Mouse (Mus musculus): ENCODE measurements around the gene Nectin4. TPM values are rescaled to one million over a fixed set of nuclear protein-coding genes. Genes with fewer than 3 reads are reported as not detected.

Nectin4 gene
- polyA plus RNA-seq, 1 experiment = 0.06 TPM

GRCm38 (mm10) chr1:171343922-171344677 lies 25.8 kb upstream of the Nectin4 start:
- Histone ChIP-seq H3K36me3 (ENCODE audit: control insufficient read depth, insufficient read depth) (peaks cover 36% of the 10 kb centered on the region), H3ac (ENCODE audit: control insufficient read depth, insufficient read length, low read depth) (no peak overlapping the region), H3K4me3 (ENCODE audit: insufficient read depth, poor library complexity, severe bottlenecking) (no peak overlapping the region), H3K27me3 (ENCODE audit: control insufficient read depth, insufficient read depth, insufficient read length) (no peaks in the 10 kb centered on the region), H3K79me2 (ENCODE audit: control insufficient read depth, insufficient read depth) (peaks cover 49% of the 10 kb centered on the region), H3K79me3 (ENCODE audit: low read depth) (peaks cover 35% of the 10 kb centered on the region)
- TF ChIP-seq MAX (IDR thresholded peaks at IDR 0.05) (no peak), USF1 (IDR thresholded peaks at IDR 0.05; ENCODE audit: low read depth) (no peak), FOSL1 (IDR thresholded peaks at IDR 0.05; ENCODE audit: insufficient read depth, low read length, poor library complexity, severe bottlenecking) (no peak), MYOD1 (IDR thresholded peaks at IDR 0.05; ENCODE audit: control insufficient read depth, insufficient read length, low read depth) (no peak), CEBPB (IDR thresholded peaks at IDR 0.05; ENCODE audit: low read depth) (no peak), MYOG (IDR thresholded peaks at IDR 0.05; ENCODE audit: control insufficient read depth, extremely low read depth, insufficient read length) (no peak), CTCF (IDR thresholded peaks at IDR 0.05; ENCODE audit: control insufficient read depth, insufficient read depth, insufficient read length) (no peak)

DNA sequence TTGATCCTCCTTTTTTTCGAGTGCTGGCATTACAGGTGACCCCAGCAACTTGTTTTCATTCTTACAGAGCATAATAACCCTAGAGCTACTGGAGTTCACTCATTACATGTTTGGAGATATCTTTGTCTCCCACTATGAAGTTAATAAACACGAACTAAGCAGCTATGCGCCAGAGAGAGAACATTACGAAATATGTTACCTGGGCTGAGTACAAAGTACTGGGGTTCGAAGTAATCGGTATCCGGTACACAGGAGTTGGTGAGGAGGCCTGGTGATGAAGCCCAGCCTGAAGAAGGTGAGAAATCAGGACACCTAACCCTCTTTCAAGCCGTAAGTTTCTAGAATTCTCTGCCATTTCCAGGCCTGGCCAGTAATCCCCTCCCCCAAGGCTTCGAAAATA lies 25.2 kb upstream of the Nectin4 start:
- Histone ChIP-seq H3K79me3 (ENCODE audit: low read depth) (peaks cover 40% of the 10 kb centered on the region), H3K79me2 (ENCODE audit: control insufficient read depth, insufficient read depth) (peaks cover 56% of the 10 kb centered on the region), H3ac (ENCODE audit: control insufficient read depth, insufficient read length, low read depth) (peak overlapping the region; percentile 18), H3K4me3 (ENCODE audit: insufficient read depth, poor library complexity, severe bottlenecking) (peak overlapping the region; percentile 100), H3K27me3 (ENCODE audit: control insufficient read depth, insufficient read depth, insufficient read length) (no peaks in the 10 kb centered on the region), H3K36me3 (ENCODE audit: control insufficient read depth, insufficient read depth) (peaks cover 30% of the 10 kb centered on the region)
- no peak for TF ChIP-seq USF1 (IDR thresholded peaks at IDR 0.05; ENCODE audit: low read depth)
- TF ChIP-seq MYOD1 (IDR thresholded peaks at IDR 0.05; ENCODE audit: control insufficient read depth, insufficient read length, low read depth) = no peak
- TF ChIP-seq FOSL1 (IDR thresholded peaks at IDR 0.05; ENCODE audit: insufficient read depth, low read length, poor library complexity, severe bottlenecking) = no peak
- TF ChIP-seq CTCF (IDR thresholded peaks at IDR 0.05; ENCODE audit: control insufficient read depth, insufficient read depth, insufficient read length) = no peak
- no peak for TF ChIP-seq MAX (IDR thresholded peaks at IDR 0.05)
- TF ChIP-seq MYOG (IDR thresholded peaks at IDR 0.05; ENCODE audit: control insufficient read depth, extremely low read depth, insufficient read length) = no peak
- no peak for TF ChIP-seq CEBPB (IDR thresholded peaks at IDR 0.05; ENCODE audit: low read depth)

DNA sequence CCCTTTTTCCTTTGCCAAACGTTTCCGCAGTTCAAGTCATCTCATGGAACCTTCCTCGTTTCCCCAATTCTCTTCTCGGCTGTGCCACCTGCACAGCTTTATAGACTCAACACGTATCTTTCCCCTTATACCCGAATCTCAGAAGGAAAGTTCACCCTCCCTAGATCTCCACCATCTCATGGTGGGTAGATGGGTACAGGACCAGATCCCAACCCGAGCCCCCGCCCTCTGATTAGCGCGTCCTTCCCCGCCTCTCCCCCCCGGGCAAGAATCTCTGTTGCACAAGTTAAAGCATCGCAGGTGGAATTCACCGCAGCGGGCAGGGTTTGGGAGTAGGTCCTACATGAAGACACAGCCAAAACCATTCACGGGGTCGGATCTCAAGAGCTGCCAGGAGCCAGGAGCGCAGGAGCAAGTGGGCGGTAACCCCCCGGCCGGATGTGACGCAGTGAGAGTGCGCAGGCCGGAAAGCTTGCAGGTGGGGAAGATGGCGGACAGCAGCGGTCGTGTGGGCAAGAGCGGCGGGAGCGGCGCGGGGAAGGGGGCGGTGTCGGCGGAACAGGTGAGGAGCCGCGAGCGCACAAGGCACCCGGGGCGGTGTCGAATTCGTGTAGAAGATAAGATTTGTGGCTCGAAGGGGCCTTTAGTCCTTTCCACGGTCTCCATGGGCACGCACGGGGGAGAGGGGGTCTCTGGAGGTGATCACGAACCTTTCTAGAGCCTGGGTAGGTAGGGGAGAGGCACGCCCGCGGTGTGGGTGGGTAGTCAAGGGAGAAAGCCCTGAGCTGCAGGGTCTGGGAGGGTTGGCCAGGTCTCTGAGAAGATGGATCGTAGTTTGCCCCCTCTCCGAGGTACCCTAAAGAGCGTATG lies 24.4 kb upstream of the Nectin4 start, which contains the start of the genes Nit1 and Pfdn2:
TSS of gene Nit1 (minus strand) at position 422 of the 870 bp plus-strand sequence.
TSS of gene Pfdn2 (plus strand) at position 446 of the 870 bp plus-strand sequence.
- H3ac ChIP-seq (ENCODE audit: control insufficient read depth, insufficient read length, low read depth) = peak within 1 kb of the TSS; percentile 81
- peak within 1 kb of the TSS; percentile 100 for H3K4me3 ChIP-seq (ENCODE audit: insufficient read depth, poor library complexity, severe bottlenecking)
- H3K79me3 ChIP-seq (ENCODE audit: low read depth) = peaks cover 47% of the 10 kb centered on the region
- no peak for TF ChIP-seq CTCF (IDR thresholded peaks at IDR 0.05; ENCODE audit: control insufficient read depth, insufficient read depth, insufficient read length)
- no peak for TF ChIP-seq MAX (IDR thresholded peaks at IDR 0.05)
- no peak for TF ChIP-seq CEBPB (IDR thresholded peaks at IDR 0.05; ENCODE audit: low read depth)
- no peak for TF ChIP-seq FOSL1 (IDR thresholded peaks at IDR 0.05; ENCODE audit: insufficient read depth, low read length, poor library complexity, severe bottlenecking)
- no peak for TF ChIP-seq USF1 (IDR thresholded peaks at IDR 0.05; ENCODE audit: low read depth)
- TF ChIP-seq MYOD1 (IDR thresholded peaks at IDR 0.05; ENCODE audit: control insufficient read depth, insufficient read length, low read depth) = no peak
- no peak for TF ChIP-seq MYOG (IDR thresholded peaks at IDR 0.05; ENCODE audit: control insufficient read depth, extremely low read depth, insufficient read length)
- peaks cover 23% of the 10 kb centered on the region for H3K36me3 ChIP-seq (ENCODE audit: control insufficient read depth, insufficient read depth)
- H3K79me2 ChIP-seq (ENCODE audit: control insufficient read depth, insufficient read depth) = peaks cover 63% of the 10 kb centered on the region
- H3K27me3 ChIP-seq (ENCODE audit: control insufficient read depth, insufficient read depth, insufficient read length) = no peaks in the 10 kb centered on the region

DNA sequence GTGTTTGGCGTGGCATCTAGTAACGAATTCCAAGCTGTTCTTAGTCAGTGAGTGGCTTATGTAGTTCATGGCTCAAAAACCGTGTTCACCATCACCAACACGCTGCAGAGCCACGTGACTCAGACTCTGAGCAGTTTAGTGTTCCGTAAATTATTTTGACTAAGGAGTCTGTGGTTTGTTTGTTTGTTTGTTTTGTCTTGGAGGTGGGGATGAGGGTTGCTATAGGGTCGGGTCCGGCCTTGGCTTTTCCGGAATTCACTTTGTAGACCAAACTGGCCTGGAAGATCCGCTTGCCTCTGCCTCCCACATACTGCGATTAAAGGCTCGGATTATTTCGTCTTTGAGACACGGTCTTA lies 23.8 kb upstream of the Nectin4 start:
- peaks cover 17% of the 10 kb centered on the region for H3K36me3 ChIP-seq (ENCODE audit: control insufficient read depth, insufficient read depth)
- peak; percentile 83 for TF ChIP-seq USF1 (IDR thresholded peaks at IDR 0.05; ENCODE audit: low read depth)
- no peak for TF ChIP-seq CEBPB (IDR thresholded peaks at IDR 0.05; ENCODE audit: low read depth)
- TF ChIP-seq MYOG (IDR thresholded peaks at IDR 0.05; ENCODE audit: control insufficient read depth, extremely low read depth, insufficient read length) = no peak
- no peak for TF ChIP-seq FOSL1 (IDR thresholded peaks at IDR 0.05; ENCODE audit: insufficient read depth, low read length, poor library complexity, severe bottlenecking)
- TF ChIP-seq CTCF (IDR thresholded peaks at IDR 0.05; ENCODE audit: control insufficient read depth, insufficient read depth, insufficient read length) = no peak
- peaks cover 69% of the 10 kb centered on the region for H3K79me2 ChIP-seq (ENCODE audit: control insufficient read depth, insufficient read depth)
- peaks cover 53% of the 10 kb centered on the region for H3K79me3 ChIP-seq (ENCODE audit: low read depth)
- peak overlapping the region; percentile 81 for H3ac ChIP-seq (ENCODE audit: control insufficient read depth, insufficient read length, low read depth)
- peak overlapping the region; percentile 100 for H3K4me3 ChIP-seq (ENCODE audit: insufficient read depth, poor library complexity, severe bottlenecking)
- no peaks in the 10 kb centered on the region for H3K27me3 ChIP-seq (ENCODE audit: control insufficient read depth, insufficient read depth, insufficient read length)

DNA sequence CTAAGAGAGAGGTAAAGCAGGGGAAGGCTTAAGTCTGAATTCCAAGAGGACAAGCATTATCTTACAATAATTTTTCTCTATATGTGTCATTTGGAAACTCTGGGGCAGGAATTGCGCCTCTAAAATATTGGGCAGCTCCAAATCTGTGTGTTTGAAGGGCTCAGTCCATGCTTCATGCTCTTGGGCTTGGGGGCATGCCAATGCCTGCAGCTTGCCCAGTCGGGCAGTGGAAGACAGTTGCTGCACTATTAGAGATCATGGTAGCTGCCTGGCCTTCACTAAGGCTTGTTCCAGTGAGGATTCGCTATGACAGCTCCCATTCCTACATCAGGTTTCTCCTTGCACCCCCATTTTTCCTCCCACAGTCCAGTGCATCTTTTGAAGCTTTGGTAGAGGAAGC lies 21.2 kb upstream of the Nectin4 start:
- no peaks in the 10 kb centered on the region for H3K27me3 ChIP-seq (ENCODE audit: control insufficient read depth, insufficient read depth, insufficient read length)
- H3ac ChIP-seq (ENCODE audit: control insufficient read depth, insufficient read length, low read depth) = no peak overlapping the region
- peaks cover 77% of the 10 kb centered on the region for H3K79me3 ChIP-seq (ENCODE audit: low read depth)
- TF ChIP-seq CEBPB (IDR thresholded peaks at IDR 0.05; ENCODE audit: low read depth) (no peak), MYOG (IDR thresholded peaks at IDR 0.05; ENCODE audit: control insufficient read depth, extremely low read depth, insufficient read length) (no peak), FOSL1 (IDR thresholded peaks at IDR 0.05; ENCODE audit: insufficient read depth, low read length, poor library complexity, severe bottlenecking) (no peak), MYOD1 (IDR thresholded peaks at IDR 0.05; ENCODE audit: control insufficient read depth, insufficient read length, low read depth) (no peak), CTCF (IDR thresholded peaks at IDR 0.05; ENCODE audit: control insufficient read depth, insufficient read depth, insufficient read length) (no peak)
- H3K79me2 ChIP-seq (ENCODE audit: control insufficient read depth, insufficient read depth) = peaks cover 95% of the 10 kb centered on the region
- H3K4me3 ChIP-seq (ENCODE audit: insufficient read depth, poor library complexity, severe bottlenecking) = no peak overlapping the region
- no peaks in the 10 kb centered on the region for H3K36me3 ChIP-seq (ENCODE audit: control insufficient read depth, insufficient read depth)

Data from C2C12 (cell line).